Mouse (Mus musculus) E14TG2a.4 (cell line): ENCODE results near the gene Iqsec3.

Experiments
- CTCF ChIP-seq: conservative IDR thresholded peaks from 2 replicates; pipeline ENCODE4 v1.5.1; 2014; ENCODE audit warnings: low read length
- NANOG ChIP-seq: IDR thresholded peaks from 2 replicates; pipeline ENCODE4 v1.6.1; 2014; ENCODE audit warnings: borderline replicate concordance, low read length, mixed read lengths
- POU5F1 ChIP-seq: IDR thresholded peaks from 2 replicates; pipeline ENCODE4 v1.6.1; 2014; ENCODE audit warnings: low read length, borderline replicate concordance

GRCm38 (mm10) chr6:121521030-121521429 is 47.6 kb upstream of the Iqsec3 start:
- TF ChIP-seq CTCF (no peak), POU5F1 (no peak), NANOG (no peak)
